In the genomic region with DNA sequence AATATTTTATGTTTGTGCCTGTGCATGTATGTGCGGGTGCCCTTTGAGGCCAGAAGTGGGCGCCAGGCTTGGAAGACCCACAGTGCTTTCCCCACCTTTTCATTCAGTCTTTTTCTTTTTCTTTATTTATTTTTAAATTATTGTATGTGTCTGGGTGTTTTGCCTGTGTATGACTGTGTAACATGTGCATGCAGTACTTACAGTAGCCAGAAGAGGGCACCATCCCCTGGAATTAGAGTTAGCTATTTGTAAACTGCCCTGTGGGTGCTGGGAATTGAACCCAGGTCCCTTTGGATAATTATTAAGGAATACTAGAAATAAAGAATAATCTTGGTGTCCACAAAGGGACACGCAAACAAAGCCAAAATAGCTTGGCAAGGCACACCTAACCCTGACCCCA, we compare ENCODE assay signal across 14 mouse cellular contexts. TPM values are rescaled to one million over a fixed set of nuclear protein-coding genes. Genes with fewer than 3 reads are reported as not detected.
DNase-seq lines count a peak whose midpoint lies in the region; ATAC-seq and TF ChIP-seq lines count a peak whose summit lies in the region.
"Had no signal": no experiment of that assay in that cellular context is flagged by ENCODE, and none has a peak within 500 bp of the region (broad histone marks: within the 10 kb centered on the region; RNA-seq: fewer than 3 reads in every experiment).

No protein-coding gene starts in this region.

- no peak overlapping the region for H3K4me2 ChIP-seq in kidney, postnatal 0 days (ENCODE audit: low read length)
- H3K4me2 ChIP-seq in stomach, postnatal 0 days (replicated peaks; ENCODE audit: low read depth) = no peak overlapping the region
- H3K4me2 ChIP-seq: embryonic facial prominence, embryonic 15.5 days; limb, embryonic 12.5 days; midbrain, embryonic 11.5 days had no signal

- no peaks in the 10 kb centered on the region for H3K4me1 ChIP-seq in kidney, postnatal 0 days (replicated peaks; ENCODE audit: insufficient read depth, low read length)
- no peaks in the 10 kb centered on the region for H3K4me1 ChIP-seq in MEL (ENCODE audit: control insufficient read depth in 1 of 2, insufficient read depth in 2 of 2, low read length in 2 of 2)
- H3K4me1 ChIP-seq in stomach, postnatal 0 days (replicated peaks; ENCODE audit: control insufficient read depth, insufficient read depth) = no peaks in the 10 kb centered on the region; the same call in 1 of the 2 replicates
- H3K4me1 ChIP-seq: limb, embryonic 12.5 days had no signal

- no peak overlapping the region for H3K4me3 ChIP-seq in kidney, postnatal 0 days (replicated peaks; ENCODE audit: low read depth, low read length)
- H3K4me3 ChIP-seq in MEL (ENCODE audit: control insufficient read depth in 1 of 2, insufficient read depth in 1 of 2, low read depth in 2 of 2, low read length in 2 of 2) = no peak overlapping the region
- H3K4me3 ChIP-seq in stomach, postnatal 0 days (ENCODE audit: low read depth, low read length) = no peak overlapping the region
- H3K4me3 ChIP-seq: embryonic facial prominence, embryonic 15.5 days; limb, embryonic 12.5 days had no signal

- TF ChIP-seq CTCF in kidney, postnatal 0 days (IDR thresholded peaks at IDR 0.05; ENCODE audit: low read depth) = peak; percentile 53
- TF ChIP-seq CTCF in MEL (IDR thresholded peaks at IDR 0.05 in 2 of 3, conservative IDR thresholded peaks at IDR 0.05 in 1 of 3; ENCODE audit: control insufficient read depth in 1 of 3, insufficient read depth in 1 of 3, low read depth in 2 of 3, low read length in 3 of 3, poor library complexity in 1 of 3, severe bottlenecking in 1 of 3) = peak; percentile 40 to 61 (median 56)
- peak; percentile 61 for TF ChIP-seq CTCF in stomach, postnatal 0 days (IDR thresholded peaks at IDR 0.05; ENCODE audit: low read depth)

- H3K9ac ChIP-seq in kidney, postnatal 0 days (ENCODE audit: low read depth, low read length) = no peak overlapping the region
- no peak overlapping the region for H3K9ac ChIP-seq in MEL (ENCODE audit: control insufficient read depth, low read depth, low read length, poor library complexity, severe bottlenecking)
- H3K9ac ChIP-seq in stomach, postnatal 0 days (ENCODE audit: low read length) = no peak overlapping the region
- H3K9ac ChIP-seq: embryonic facial prominence, embryonic 15.5 days; limb, embryonic 12.5 days had no signal

- H3K27me3 ChIP-seq in kidney, postnatal 0 days (ENCODE audit: insufficient read depth, low read length) = no peaks in the 10 kb centered on the region
- H3K27me3 ChIP-seq in MEL (ENCODE audit: control insufficient read depth in 1 of 2, insufficient read depth in 2 of 2, low read length in 2 of 2) = peaks cover 0 to 2% of the 10 kb centered on the region in 2 experiments; a peak in 2 of 4 replicates
- no peaks in the 10 kb centered on the region for H3K27me3 ChIP-seq in stomach, postnatal 0 days (ENCODE audit: control insufficient read depth, insufficient read depth, low read length)
- H3K27me3 ChIP-seq: embryonic facial prominence, embryonic 15.5 days; limb, embryonic 12.5 days had no signal

- TF ChIP-seq RAD21 in MEL (IDR thresholded peaks at IDR 0.05; ENCODE audit: low read depth, low read length) = peak; percentile 43

- no peak for DNase-seq in kidney, postnatal 0 days (ENCODE audit: low spot score)
- DNase-seq in kidney, adult 11 months = no peak
- DNase-seq in thymus, postnatal 14 days = peak; percentile 52
- DNase-seq in thymus, postnatal 0 days (ENCODE audit: low spot score) = no peak
- peak; percentile 39 for DNase-seq in MEL (ENCODE audit: low read depth, low spot score)
- no peak for DNase-seq in stomach, postnatal 0 days (ENCODE audit: low spot score)
- no peak for DNase-seq in urinary bladder, postnatal 10 days (ENCODE audit: low spot score)
- DNase-seq: adrenal gland, postnatal 14 days; gastrocnemius, postnatal 14 days had no signal

- TF ChIP-seq POLR2A in MEL (IDR thresholded peaks at IDR 0.05; ENCODE audit: control insufficient read depth in 1 of 2, insufficient read depth in 1 of 2, low read depth in 1 of 2, low read length in 2 of 2, poor library complexity in 1 of 2) = no peak

- no peaks in the 10 kb centered on the region for H3K79me2 ChIP-seq in MEL (ENCODE audit: control insufficient read depth, insufficient read depth, low read length, poor library complexity)

- H3K36me3 ChIP-seq in kidney, postnatal 0 days (ENCODE audit: insufficient read depth, low read length) = no peaks in the 10 kb centered on the region
- H3K36me3 ChIP-seq in MEL (ENCODE audit: control insufficient read depth in 1 of 2, insufficient read depth in 2 of 2, low read length in 2 of 2) = no peaks in the 10 kb centered on the region
- H3K36me3 ChIP-seq in stomach, postnatal 0 days (ENCODE audit: control insufficient read depth, insufficient read depth, low read length) = no peaks in the 10 kb centered on the region
- H3K36me3 ChIP-seq: embryonic facial prominence, embryonic 15.5 days; limb, embryonic 12.5 days had no signal

- WGBS in kidney, postnatal 0 days = 94% methylated on average over 3 of the region's 3 CpGs
- WGBS in stomach, postnatal 0 days = 96% methylated on average over 3 of the region's 3 CpGs

- TF ChIP-seq EP300 in MEL (IDR thresholded peaks at IDR 0.05; ENCODE audit: low read depth in 1 of 2, low read length in 2 of 2) = no peak
- TF ChIP-seq EP300 in stomach, postnatal 0 days (optimal IDR thresholded peaks at IDR 0.05) = no peak

- no peaks in the 10 kb centered on the region for H3K9me3 ChIP-seq in kidney, postnatal 0 days (replicated peaks; ENCODE audit: low read length)
- no peaks in the 10 kb centered on the region for H3K9me3 ChIP-seq in MEL (replicated peaks; ENCODE audit: insufficient read depth, low read length)
- H3K9me3 ChIP-seq in stomach, postnatal 0 days (ENCODE audit: control insufficient read depth, low read length) = no peaks in the 10 kb centered on the region
- H3K9me3 ChIP-seq: embryonic facial prominence, embryonic 15.5 days had no signal

- no peak for ATAC-seq in kidney, postnatal 0 days (replicated peaks; ENCODE audit: low FRiP score, low read depth)
- ATAC-seq in stomach, postnatal 0 days (ENCODE audit: low FRiP score, low TSS enrichment) = no peak
- ATAC-seq: forebrain, embryonic 14.5 days; hindbrain, embryonic 16.5 days had no signal

- H3K27ac ChIP-seq in kidney, postnatal 0 days = no peak overlapping the region
- no peak overlapping the region for H3K27ac ChIP-seq in MEL (ENCODE audit: control insufficient read depth, low read depth, low read length)
- H3K27ac ChIP-seq in stomach, postnatal 0 days (replicated peaks) = no peak overlapping the region
- H3K27ac ChIP-seq: embryonic facial prominence, embryonic 15.5 days; limb, embryonic 12.5 days had no signal

TF ChIP-seq in MEL, 35 proteins besides CTCF, POLR2A, EP300 and RAD21:
- TF ChIP-seq SMC3 (IDR thresholded peaks at IDR 0.05; ENCODE audit: low read depth, low read length) (peak; percentile 41), ZKSCAN1 (IDR thresholded peaks at IDR 0.05; ENCODE audit: low read depth, low read length) (no peak), ZC3H11A (IDR thresholded peaks at IDR 0.05; ENCODE audit: low read depth, low read length) (peak; percentile 37; the same call in 1 of the 2 replicates)

RNA-seq across cellular contexts. Expression of a gene that starts 15.1 kb away (rescaled TPM):
- 37.8 and 40.8 TPM in 2 replicates for polyA plus RNA-seq in kidney, postnatal 0 days (2015; fragmentation: Nextera tagmentation; extraction: Ambion mirVana)
- polyA plus RNA-seq in thymus, postnatal 0 days (2015; fragmentation: Nextera tagmentation; extraction: Ambion mirVana) = 71.6 and 74.7 TPM in 2 replicates
- 16.1 and 18.5 TPM in 2 replicates for total RNA-seq in MEL (2012; rRNA removed)
- 10 to 100 TPM in 1 of 2 experiments, not detected in 1; 21.4 TPM for polyA plus RNA-seq in MEL (2012; ENCODE audit: insufficient read depth in 1 of 2, insufficient read length in 2 of 2, low read depth in 1 of 2, low replicate concordance in 2 of 2, missing spikeins in 1 of 2)
- 16.9 and 17.1 TPM in 2 replicates for polyA plus RNA-seq in stomach, postnatal 0 days (2015; fragmentation: Nextera tagmentation; extraction: Ambion mirVana)

RNA-seq across cellular contexts. Expression of a gene that starts 41.3 kb away (rescaled TPM):
- 110 and 128 TPM in 2 replicates for polyA plus RNA-seq in kidney, postnatal 0 days (2015; fragmentation: Nextera tagmentation; extraction: Ambion mirVana)
- 325 and 328 TPM in 2 replicates for polyA plus RNA-seq in thymus, postnatal 0 days (2015; fragmentation: Nextera tagmentation; extraction: Ambion mirVana)
- 279 and 361 TPM in 2 replicates for total RNA-seq in MEL (2012; rRNA removed)
- 100 to 1,000 TPM; 272 to 304 TPM for polyA plus RNA-seq in MEL (2012; ENCODE audit: insufficient read depth in 1 of 2, insufficient read length in 2 of 2, low read depth in 1 of 2, low replicate concordance in 2 of 2, missing spikeins in 1 of 2)
- 83.8 and 86.6 TPM in 2 replicates for polyA plus RNA-seq in stomach, postnatal 0 days (2015; fragmentation: Nextera tagmentation; extraction: Ambion mirVana)

RNA-seq across cellular contexts. Expression of a gene that starts 57.3 kb away (rescaled TPM):
- polyA plus RNA-seq in kidney, postnatal 0 days (2015; fragmentation: Nextera tagmentation; extraction: Ambion mirVana) = 31.0 and 33.2 TPM in 2 replicates
- 38.8 and 44.8 TPM in 2 replicates for polyA plus RNA-seq in thymus, postnatal 0 days (2015; fragmentation: Nextera tagmentation; extraction: Ambion mirVana)
- 33.5 and 37.8 TPM in 2 replicates for total RNA-seq in MEL (2012; rRNA removed)
- polyA plus RNA-seq in MEL (2012; ENCODE audit: insufficient read depth in 1 of 2, insufficient read length in 2 of 2, low read depth in 1 of 2, low replicate concordance in 2 of 2, missing spikeins in 1 of 2) = 10 to 100 TPM; 41.2 to 73.2 TPM
- polyA plus RNA-seq in stomach, postnatal 0 days (2015; fragmentation: Nextera tagmentation; extraction: Ambion mirVana) = 14.4 and 16.2 TPM in 2 replicates

Comparison
In these comparisons a context has a peak if more than half of its experiments do, and no peak if none do; other contexts are left out.
1. DNase-seq: peak in thymus, postnatal 14 days (single experiment) and MEL (single experiment); none in kidney, postnatal 0 days (single experiment), kidney, adult 11 months (single experiment), thymus, postnatal 0 days (single experiment), stomach, postnatal 0 days (single experiment) and urinary bladder, postnatal 10 days (single experiment).
2. Peak in every context shown above with its lines, with median percentiles within 50 percentile points of each other: CTCF ChIP-seq.